Mouse (Mus musculus): ENCODE measurements around the gene Iffo1. TPM values are rescaled to one million over a fixed set of nuclear protein-coding genes. Genes with fewer than 3 reads are reported as not detected.
A peak's percentile ranks its signal among the peaks of the same experiment; 100 is the strongest.

The Iffo1 gene
- polyA plus RNA-seq, 1 experiment = 35.0 TPM

- DNase-seq = peak; percentile 96
- Histone ChIP-seq H3K27me3 (replicated peaks; ENCODE audit: control insufficient read depth, insufficient read depth, low read length) (no peaks in the 10 kb centered on the region), H3K36me3 (ENCODE audit: control insufficient read depth, insufficient read depth, low read length) (peaks cover 3% of the 10 kb centered on the region; the same call in 1 of the 2 replicates), H3K4me1 (ENCODE audit: control insufficient read depth, insufficient read depth, low read length) (peaks cover 3% of the 10 kb centered on the region; the same call in 1 of the 2 replicates), H3K4me3 (ENCODE audit: insufficient read depth, low read depth, low read length) (peak overlapping the region; percentile 87), H3K27ac (ENCODE audit: insufficient read depth, low read depth, low read length) (peak overlapping the region; percentile 98)
- no peak for TF ChIP-seq CTCF (conservative IDR thresholded peaks at IDR 0.05; ENCODE audit: insufficient read depth, insufficient read length, low read depth, low read length)
- peak; percentile 66 for TF ChIP-seq POLR2A (IDR thresholded peaks at IDR 0.05; ENCODE audit: low read depth, low read length)
- WGBS = under 1% methylated on average over 34 of the region's 34 CpGs
Observed at GRCm38 (mm10) chr6:125192016-125192714, 47.1 kb downstream of the Iffo1 start.

- Histone ChIP-seq H3K4me3 (ENCODE audit: insufficient read depth, low read depth, low read length) (peak overlapping the region; percentile 87), H3K27ac (ENCODE audit: insufficient read depth, low read depth, low read length) (peak overlapping the region; percentile 98; the same call in 1 of the 2 replicates), H3K36me3 (ENCODE audit: control insufficient read depth, insufficient read depth, low read length) (peaks cover 3% of the 10 kb centered on the region; the same call in 1 of the 2 replicates), H3K27me3 (replicated peaks; ENCODE audit: control insufficient read depth, insufficient read depth, low read length) (no peaks in the 10 kb centered on the region), H3K4me1 (ENCODE audit: control insufficient read depth, insufficient read depth, low read length) (peaks cover 3% of the 10 kb centered on the region; the same call in 1 of the 2 replicates)
- DNase-seq = no peak
- no peak for TF ChIP-seq POLR2A (IDR thresholded peaks at IDR 0.05; ENCODE audit: low read depth, low read length)
- TF ChIP-seq CTCF (conservative IDR thresholded peaks at IDR 0.05; ENCODE audit: insufficient read depth, insufficient read length, low read depth, low read length) = no peak
- WGBS = 25% methylated on average over 5 of the region's 5 CpGs
Observed at GRCm38 (mm10) chr6:125192841-125193240, 47.8 kb downstream of the Iffo1 start.

GRCm38 (mm10) chr6:125193390-125193789 lies 48.3 kb downstream of the Iffo1 start:
- Histone ChIP-seq H3K27me3 (replicated peaks; ENCODE audit: control insufficient read depth, insufficient read depth, low read length) (no peaks in the 10 kb centered on the region), H3K4me1 (ENCODE audit: control insufficient read depth, insufficient read depth, low read length) (peaks cover 3% of the 10 kb centered on the region; the same call in 1 of the 2 replicates), H3K27ac (ENCODE audit: insufficient read depth, low read depth, low read length) (no peak overlapping the region), H3K4me3 (ENCODE audit: insufficient read depth, low read depth, low read length) (no peak overlapping the region), H3K36me3 (ENCODE audit: control insufficient read depth, insufficient read depth, low read length) (peaks cover 3% of the 10 kb centered on the region; the same call in 1 of the 2 replicates)
- TF ChIP-seq POLR2A (IDR thresholded peaks at IDR 0.05; ENCODE audit: low read depth, low read length) (no peak), CTCF (conservative IDR thresholded peaks at IDR 0.05; ENCODE audit: insufficient read depth, insufficient read length, low read depth, low read length) (no peak)
- 45% methylated on average over 7 of the region's 7 CpGs for WGBS
- no peak for DNase-seq

GRCm38 (mm10) chr6:125195541-125196075 lies 50.6 kb downstream of the Iffo1 start:
- no peaks in the 10 kb centered on the region for H3K27me3 ChIP-seq (replicated peaks; ENCODE audit: control insufficient read depth, insufficient read depth, low read length)
- no peak for DNase-seq
- H3K27ac ChIP-seq (ENCODE audit: insufficient read depth, low read depth, low read length) = no peak overlapping the region
- H3K4me3 ChIP-seq (ENCODE audit: insufficient read depth, low read depth, low read length) = no peak overlapping the region
- H3K36me3 ChIP-seq (ENCODE audit: control insufficient read depth, insufficient read depth, low read length) = peaks cover 3% of the 10 kb centered on the region; the same call in 1 of the 2 replicates
- no peak for TF ChIP-seq POLR2A (IDR thresholded peaks at IDR 0.05; ENCODE audit: low read depth, low read length)
- no peak for TF ChIP-seq CTCF (conservative IDR thresholded peaks at IDR 0.05; ENCODE audit: insufficient read depth, insufficient read length, low read depth, low read length)
- 17% methylated on average over 1 of the region's 1 CpGs for WGBS
- peaks cover 3% of the 10 kb centered on the region; the same call in 1 of the 2 replicates for H3K4me1 ChIP-seq (ENCODE audit: control insufficient read depth, insufficient read depth, low read length)

GRCm38 (mm10) chr6:125196301-125196700 lies 51.3 kb downstream of the Iffo1 start:
- Histone ChIP-seq H3K4me1 (ENCODE audit: control insufficient read depth, insufficient read depth, low read length) (peaks cover 3% of the 10 kb centered on the region; the same call in 1 of the 2 replicates), H3K27me3 (replicated peaks; ENCODE audit: control insufficient read depth, insufficient read depth, low read length) (no peaks in the 10 kb centered on the region), H3K4me3 (ENCODE audit: insufficient read depth, low read depth, low read length) (no peak overlapping the region), H3K36me3 (ENCODE audit: control insufficient read depth, insufficient read depth, low read length) (peaks cover 3% of the 10 kb centered on the region; the same call in 1 of the 2 replicates), H3K27ac (ENCODE audit: insufficient read depth, low read depth, low read length) (no peak overlapping the region)
- TF ChIP-seq POLR2A (IDR thresholded peaks at IDR 0.05; ENCODE audit: low read depth, low read length) = no peak
- TF ChIP-seq CTCF (conservative IDR thresholded peaks at IDR 0.05; ENCODE audit: insufficient read depth, insufficient read length, low read depth, low read length) = no peak
- 75% methylated on average over 3 of the region's 3 CpGs for WGBS
- no peak for DNase-seq

GRCm38 (mm10) chr6:125197166-125197565 lies 52.1 kb downstream of the Iffo1 start:
- H3K27me3 ChIP-seq (replicated peaks; ENCODE audit: control insufficient read depth, insufficient read depth, low read length) = no peaks in the 10 kb centered on the region
- 84% methylated on average over 5 of the region's 5 CpGs for WGBS
- DNase-seq = no peak
- H3K4me3 ChIP-seq (ENCODE audit: insufficient read depth, low read depth, low read length) = no peak overlapping the region
- peaks cover 3% of the 10 kb centered on the region; the same call in 1 of the 2 replicates for H3K36me3 ChIP-seq (ENCODE audit: control insufficient read depth, insufficient read depth, low read length)
- no peak overlapping the region for H3K27ac ChIP-seq (ENCODE audit: insufficient read depth, low read depth, low read length)
- TF ChIP-seq CTCF (conservative IDR thresholded peaks at IDR 0.05; ENCODE audit: insufficient read depth, insufficient read length, low read depth, low read length) (no peak), POLR2A (IDR thresholded peaks at IDR 0.05; ENCODE audit: low read depth, low read length) (no peak)
- peaks cover 3% of the 10 kb centered on the region; the same call in 1 of the 2 replicates for H3K4me1 ChIP-seq (ENCODE audit: control insufficient read depth, insufficient read depth, low read length)

GRCm38 (mm10) chr6:125210436-125210835 lies 65.4 kb downstream of the Iffo1 start:
- H3K27me3 ChIP-seq (replicated peaks; ENCODE audit: control insufficient read depth, insufficient read depth, low read length) = no peaks in the 10 kb centered on the region
- TF ChIP-seq POLR2A (IDR thresholded peaks at IDR 0.05; ENCODE audit: low read depth, low read length) (no peak), CTCF (conservative IDR thresholded peaks at IDR 0.05; ENCODE audit: insufficient read depth, insufficient read length, low read depth, low read length) (no peak)
- no peak overlapping the region for H3K4me3 ChIP-seq (ENCODE audit: insufficient read depth, low read depth, low read length)
- DNase-seq = no peak
- H3K27ac ChIP-seq (ENCODE audit: insufficient read depth, low read depth, low read length) = no peak overlapping the region
- WGBS = 97% methylated on average over 1 of the region's 1 CpGs
- no peaks in the 10 kb centered on the region for H3K36me3 ChIP-seq (ENCODE audit: control insufficient read depth, insufficient read depth, low read length)
- H3K4me1 ChIP-seq (ENCODE audit: control insufficient read depth, insufficient read depth, low read length) = no peaks in the 10 kb centered on the region

Other genes with a start within 250 kb of the Iffo1 start
- 0.80 and 1.5 TPM in 2 replicates for gene Lag3, start 233.5 kb upstream of the Iffo1 start, polyA plus RNA-seq (2012; rRNA removed)
- gene Ptms, start 225.1 kb upstream of the Iffo1 start, polyA plus RNA-seq (2012; rRNA removed) = 1,732 and 2,839 TPM in 2 replicates
- 402 and 403 TPM in 2 replicates for gene Mlf2, start 213.9 kb upstream of the Iffo1 start, polyA plus RNA-seq (2012; rRNA removed)
- gene Cops7a, start 179.7 kb upstream of the Iffo1 start, polyA plus RNA-seq (2012; rRNA removed) = 268 and 276 TPM in 2 replicates
- gene Pianp, start 148.5 kb upstream of the Iffo1 start, polyA plus RNA-seq (2012; rRNA removed) = 0.95 and 0.99 TPM in 2 replicates
- 37.8 and 45.7 TPM in 2 replicates for gene Zfp384, start 136.1 kb upstream of the Iffo1 start, polyA plus RNA-seq (2012; rRNA removed)
- 39.1 and 39.2 TPM in 2 replicates for gene Ing4, start 105.5 kb upstream of the Iffo1 start, polyA plus RNA-seq (2012; rRNA removed)
- gene Acrbp, start 95.6 kb upstream of the Iffo1 start, polyA plus RNA-seq (2012; rRNA removed) = 14.3 and 18.9 TPM in 2 replicates
- gene Lpar5, start 77.3 kb upstream of the Iffo1 start, polyA plus RNA-seq (2012; rRNA removed) = 2.9 and 3.5 TPM in 2 replicates
- gene Chd4, start 49.3 kb upstream of the Iffo1 start, polyA plus RNA-seq (2012; rRNA removed) = 43.6 and 57.7 TPM in 2 replicates
- 15.5 and 16.5 TPM in 2 replicates for gene Nop2, start 13.3 kb upstream of the Iffo1 start, polyA plus RNA-seq (2012; rRNA removed)
- 7,324 and 7,933 TPM in 2 replicates for gene Gapdh, start 21.2 kb downstream of the Iffo1 start, polyA plus RNA-seq (2012; rRNA removed)
- gene Ncapd2, start 46.5 kb downstream of the Iffo1 start, polyA plus RNA-seq (2012; rRNA removed) = 15.6 and 18.7 TPM in 2 replicates
- 102 and 110 TPM in 2 replicates for gene Mrpl51, start 46.6 kb downstream of the Iffo1 start, polyA plus RNA-seq (2012; rRNA removed)
- gene Vamp1, start 70.3 kb downstream of the Iffo1 start, polyA plus RNA-seq (2012; rRNA removed) = 19.1 and 19.8 TPM in 2 replicates
- 16.0 and 16.4 TPM in 2 replicates for gene Tapbpl, start 86.6 kb downstream of the Iffo1 start, polyA plus RNA-seq (2012; rRNA removed)
- gene Cd27, start 91.8 kb downstream of the Iffo1 start, polyA plus RNA-seq (2012; rRNA removed) = 0.64 and 7.0 TPM in 2 replicates
- gene Tuba3a, start 140.8 kb downstream of the Iffo1 start, polyA plus RNA-seq (2012; rRNA removed) = 0.39 and 0.86 TPM in 2 replicates
- 97.1 and 116 TPM in 2 replicates for gene Ltbr, start 168.6 kb downstream of the Iffo1 start, polyA plus RNA-seq (2012; rRNA removed)
- 83.5 and 89.5 TPM in 2 replicates for gene Scnn1a, start 175.4 kb downstream of the Iffo1 start, polyA plus RNA-seq (2012; rRNA removed)
- 98.6 and 109 TPM in 2 replicates for gene Tnfrsf1a, start 204.1 kb downstream of the Iffo1 start, polyA plus RNA-seq (2012; rRNA removed)
- gene Plekhg6, start 235.6 kb downstream of the Iffo1 start, polyA plus RNA-seq (2012; rRNA removed) = 6.1 and 7.1 TPM in 2 replicates

Measured in kidney, adult 2 months (tissue).